Mouse (Mus musculus): ENCODE results near the gene Gm37240.

DNA sequence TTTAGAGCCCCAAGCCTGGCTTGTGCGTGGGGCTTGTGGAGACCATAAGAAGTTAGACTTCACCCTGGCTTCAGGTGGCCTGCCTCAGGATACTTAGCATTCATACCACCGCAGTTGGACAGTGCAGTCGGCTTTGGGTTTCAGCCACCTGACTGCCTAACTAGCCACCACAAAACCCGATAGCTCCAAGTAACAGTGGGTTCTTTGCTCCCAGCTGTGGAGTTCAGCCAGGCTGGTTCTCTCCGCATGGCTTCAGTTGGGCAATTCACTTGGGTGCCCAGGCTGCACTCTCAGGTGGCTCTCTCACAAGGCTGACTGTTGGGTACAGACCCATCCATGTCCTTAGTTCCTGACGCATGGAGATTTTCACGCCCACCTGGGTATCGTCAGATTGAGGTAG is 1177.4 kb downstream of the Gm37240 start:
- TF ChIP-seq POLR2A (IDR thresholded peaks at IDR 0.05; ENCODE audit: insufficient read depth, low read depth, low read length) (no peak), CTCF (IDR thresholded peaks at IDR 0.05; ENCODE audit: insufficient read depth, low read depth, low read length) (no peak)

Data from olfactory bulb, adult 2 months (tissue).